Mouse (Mus musculus) kidney, embryonic 14.5 days (tissue): Measurements from ENCODE around the gene Ak7. TPM values are rescaled to one million over a fixed set of nuclear protein-coding genes. Genes with fewer than 3 reads are reported as not detected.
A peak's percentile ranks its signal among the peaks of the same experiment; 100 is the strongest.

Experiments used
- ATAC-seq: fragments of 200-750 bp; cut with Nextera tagmentation; 2 replicates; pipeline ENCODE4 v1.8.0; 2017; ENCODE audit warnings: moderate number of reproducible peaks, mild to moderate bottlenecking, moderate TSS enrichment, moderate library complexity; ENCODE audit not compliant: low FRiP score, low TSS enrichment
- H3K27ac ChIP-seq: fragments of 300-500 bp; sonication (generic); 2 replicates; pipeline ENCODE4 v1.5.1; 2014; ENCODE audit warnings: low read depth, mild to moderate bottlenecking, low read length, moderate library complexity, mixed read lengths
- H3K27me3 ChIP-seq: fragments of 300-500 bp; sonication (generic); 2 replicates; pipeline ENCODE4 v1.6.1; 2014; ENCODE audit warnings: mild to moderate bottlenecking, low read length; ENCODE audit not compliant: control insufficient read depth, insufficient read depth
- H3K36me3 ChIP-seq: fragments of 300-500 bp; sonication (generic); 2 replicates; pipeline ENCODE4 v1.6.1; 2014; ENCODE audit warnings: low read length, mixed read lengths; ENCODE audit not compliant: control insufficient read depth, insufficient read depth
- H3K4me1 ChIP-seq: fragments of 300-500 bp; sonication (generic); 2 replicates; pipeline ENCODE4 v1.6.1; 2014; ENCODE audit warnings: low read length, mixed read lengths; ENCODE audit not compliant: control insufficient read depth, insufficient read depth
- H3K4me2 ChIP-seq: fragments of 300-500 bp; sonication (generic); replicated peaks from 2 replicates; pipeline ENCODE4 v1.6.1; 2014; ENCODE audit warnings: low read depth, mild to moderate bottlenecking, low read length
- H3K4me3 ChIP-seq: fragments of 300-500 bp; sonication (generic); 2 replicates; pipeline ENCODE4 v1.5.1; 2014; ENCODE audit warnings: mild to moderate bottlenecking, low read length
- H3K9ac ChIP-seq: fragments of 300-500 bp; sonication (generic); 2 replicates; pipeline ENCODE4 v1.6.1; 2014; ENCODE audit warnings: low read depth, mild to moderate bottlenecking, low read length, moderate library complexity
- H3K9me3 ChIP-seq: fragments of 300-500 bp; sonication (generic); 2 replicates; pipeline ENCODE4 v1.6.1; 2016; ENCODE audit warnings: low read length; ENCODE audit not compliant: control insufficient read depth
- WGBS: fragments of 180-500 bp; shearing (Covaris S2); extraction: QIAGEN DNeasy Blood & Tissue Kit; methylation state at CpG from one replicate; pipeline ENCODE4 v1.1.7; 2014; 5-methylcytosine and 5-hydroxymethylcytosine counted together
- polyA plus RNA-seq: library from polyadenylated mRNA; unstranded; fragments of >200 nt; fragmentation: Nextera tagmentation; extraction: Ambion mirVana; gene quantifications from 2 replicates; pipeline ENCODE4 v1.2.1, GENCODE M21; 2014

The Ak7 gene
- polyA plus RNA-seq, 1 experiment from 2014 or later: not detected

DNA sequence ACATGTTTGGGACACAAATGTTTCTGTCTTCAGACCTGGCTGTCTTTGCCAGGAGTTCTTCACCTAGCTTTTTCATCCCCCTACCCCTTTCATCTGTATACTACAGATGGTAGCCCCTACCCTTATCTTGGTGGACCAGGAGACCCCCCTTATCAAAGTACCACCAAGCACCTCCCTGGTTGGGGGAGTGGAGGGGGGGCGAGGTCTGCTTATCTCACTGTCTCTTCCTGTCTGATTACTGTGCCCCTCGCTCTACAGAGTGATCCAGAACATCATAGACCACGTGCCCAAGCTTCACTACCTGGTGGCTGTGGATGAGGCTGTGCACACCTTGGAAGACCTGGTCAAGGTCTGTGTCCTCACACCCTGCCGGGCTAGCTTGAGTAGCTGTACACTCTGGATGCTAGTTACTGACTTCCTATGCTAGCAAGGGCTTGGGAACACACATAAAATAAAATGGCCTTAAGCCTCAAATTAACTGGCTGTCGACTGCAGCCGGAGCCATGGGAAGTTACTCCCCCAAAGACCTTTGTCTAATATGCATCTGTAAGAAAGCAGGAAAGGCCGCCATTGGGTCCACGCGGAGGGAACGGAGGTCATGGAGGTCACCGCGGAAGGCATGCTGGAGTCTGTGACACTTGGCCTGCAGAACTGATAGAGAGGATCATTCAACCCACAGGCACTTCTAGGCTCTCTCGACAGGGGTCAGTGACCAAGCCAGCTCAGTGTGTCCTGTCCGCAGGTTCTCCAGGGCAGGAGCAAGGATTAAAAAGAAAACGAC lies 32.7 kb downstream of the Ak7 start:
- Histone ChIP-seq H3K36me3 (no peaks in the 10 kb centered on the region), H3K27ac (no peak overlapping the region), H3K9ac (no peak overlapping the region), H3K4me3 (no peak overlapping the region), H3K4me1 (no peaks in the 10 kb centered on the region), H3K9me3 (no peaks in the 10 kb centered on the region), H3K27me3 (no peaks in the 10 kb centered on the region), H3K4me2 (no peak overlapping the region)
- ATAC-seq: no peak
- 51% methylated on average over 15 of the region's 15 CpGs for WGBS

DNA sequence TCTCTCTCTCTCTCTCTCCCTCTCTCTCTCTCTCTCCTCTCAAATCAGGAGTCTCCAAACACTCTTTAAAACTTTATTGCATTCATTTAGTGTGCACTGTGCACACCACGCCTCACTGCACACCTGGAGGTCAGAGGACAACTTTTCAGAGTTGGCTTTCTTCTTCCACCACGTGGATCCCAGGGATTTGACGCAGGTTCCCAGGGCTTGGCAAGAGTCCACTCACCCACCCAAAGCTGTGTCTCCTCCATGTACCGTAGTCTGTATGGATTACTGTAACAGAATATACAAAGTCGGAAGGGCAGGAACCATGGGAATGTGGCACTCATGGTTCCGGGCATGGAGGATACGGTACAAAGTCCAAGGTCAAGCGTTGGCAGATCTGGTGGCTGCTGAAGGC lies 33.9 kb downstream of the Ak7 start:
- Histone ChIP-seq H3K36me3 (no peaks in the 10 kb centered on the region), H3K4me2 (no peak overlapping the region), H3K9me3 (no peaks in the 10 kb centered on the region), H3K9ac (no peak overlapping the region), H3K27me3 (no peaks in the 10 kb centered on the region), H3K27ac (no peak overlapping the region), H3K4me1 (no peaks in the 10 kb centered on the region), H3K4me3 (no peak overlapping the region)
- no peak for ATAC-seq
- 83% methylated on average over 8 of the region's 8 CpGs for WGBS

DNA sequence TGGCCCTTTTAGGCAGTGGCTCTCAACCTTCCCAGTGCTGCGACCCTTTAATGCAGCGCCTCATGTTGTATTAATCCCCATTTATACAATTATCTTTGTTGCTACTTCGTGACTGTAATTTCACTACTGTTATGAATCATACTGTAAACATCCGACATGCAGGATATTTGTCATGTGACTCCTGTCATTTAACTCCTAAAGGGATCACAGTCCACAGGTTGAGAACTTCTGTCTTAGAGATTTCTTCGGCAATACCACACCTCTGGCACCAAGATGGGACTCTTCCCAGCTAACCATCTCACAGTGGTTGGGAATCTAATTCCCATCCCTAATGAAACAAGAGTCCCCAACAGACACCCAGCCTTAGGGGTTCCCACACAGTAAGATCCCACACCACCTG lies 42.3 kb downstream of the Ak7 start:
- WGBS: 82% methylated on average over 5 of the region's 5 CpGs
- no peak overlapping the region for H3K9ac ChIP-seq
- no peaks in the 10 kb centered on the region; the same call in 1 of the 2 replicates for H3K9me3 ChIP-seq
- no peaks in the 10 kb centered on the region for H3K36me3 ChIP-seq
- no peaks in the 10 kb centered on the region for H3K4me1 ChIP-seq
- H3K4me2 ChIP-seq: no peak overlapping the region
- ATAC-seq: no peak
- no peaks in the 10 kb centered on the region; the same call in 1 of the 2 replicates for H3K27me3 ChIP-seq
- H3K27ac ChIP-seq: no peak overlapping the region
- no peak overlapping the region for H3K4me3 ChIP-seq

DNA sequence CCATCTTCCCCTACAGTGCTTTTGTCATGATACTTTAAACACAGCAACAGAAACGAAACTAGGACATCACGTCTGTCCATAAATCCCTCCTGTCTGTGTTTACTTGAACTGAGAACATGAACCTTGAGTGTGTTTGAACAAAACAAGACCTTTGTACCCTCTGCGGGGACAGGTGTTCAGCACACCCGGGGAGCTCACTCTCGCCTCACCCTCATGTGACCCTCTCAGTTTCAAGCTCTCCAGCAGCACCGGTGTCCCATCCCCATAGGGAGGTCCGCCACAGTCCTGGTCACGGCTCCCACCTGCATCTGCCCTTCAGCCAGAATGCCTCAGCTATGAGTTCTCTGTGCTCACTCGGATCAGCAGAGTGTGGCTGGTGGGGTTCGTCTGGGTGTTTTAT lies 48.0 kb downstream of the Ak7 start:
- H3K27me3 ChIP-seq: no peaks in the 10 kb centered on the region
- no peaks in the 10 kb centered on the region for H3K9me3 ChIP-seq
- ATAC-seq: peak; percentile 55; the same call in 1 of the 2 replicates
- no peak overlapping the region for H3K9ac ChIP-seq
- no peak overlapping the region for H3K27ac ChIP-seq
- no peak overlapping the region for H3K4me3 ChIP-seq
- 60% methylated on average over 10 of the region's 10 CpGs for WGBS
- H3K4me1 ChIP-seq: no peaks in the 10 kb centered on the region
- no peak overlapping the region for H3K4me2 ChIP-seq
- no peaks in the 10 kb centered on the region for H3K36me3 ChIP-seq

DNA sequence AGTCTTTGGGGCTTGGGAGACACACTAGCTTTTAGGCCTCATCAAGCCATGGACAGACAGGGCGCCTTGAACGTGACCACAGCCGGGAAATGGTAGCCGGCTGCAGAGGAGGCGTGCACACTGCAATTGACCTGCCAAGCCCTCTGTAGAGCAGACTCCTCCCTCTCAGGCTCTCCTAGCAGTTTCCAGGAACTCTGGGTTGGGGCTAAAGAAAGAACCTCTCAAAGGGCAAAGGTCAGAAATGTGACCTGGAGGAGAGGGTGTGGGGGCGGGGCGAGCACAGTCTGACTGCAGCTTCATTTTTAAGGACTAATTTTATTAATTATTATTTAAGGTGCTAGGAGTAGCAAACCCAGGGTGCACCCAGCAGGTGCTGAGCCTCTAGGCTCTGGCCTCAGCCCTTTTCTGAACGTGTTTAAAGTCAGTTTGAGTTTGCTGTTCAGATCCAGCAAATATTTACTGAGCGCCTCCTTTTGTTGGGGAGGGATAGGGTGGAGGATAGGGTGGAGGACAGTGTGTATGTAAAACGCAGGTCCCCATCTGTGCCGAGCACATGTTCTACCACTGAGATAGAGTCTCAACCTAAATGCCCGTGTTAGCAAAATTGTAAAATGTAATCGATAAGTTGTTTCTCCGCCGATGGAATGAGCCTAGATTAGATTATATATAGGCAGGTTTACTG lies 52.2 kb downstream of the Ak7 start:
- Histone ChIP-seq H3K4me2 (no peak overlapping the region), H3K9ac (no peak overlapping the region), H3K27me3 (no peaks in the 10 kb centered on the region), H3K9me3 (no peaks in the 10 kb centered on the region), H3K27ac (no peak overlapping the region), H3K36me3 (no peaks in the 10 kb centered on the region), H3K4me1 (no peaks in the 10 kb centered on the region), H3K4me3 (no peak overlapping the region)
- peak; percentile 68; the same call in 1 of the 2 replicates for ATAC-seq
- 47% methylated on average over 15 of the region's 15 CpGs for WGBS

DNA sequence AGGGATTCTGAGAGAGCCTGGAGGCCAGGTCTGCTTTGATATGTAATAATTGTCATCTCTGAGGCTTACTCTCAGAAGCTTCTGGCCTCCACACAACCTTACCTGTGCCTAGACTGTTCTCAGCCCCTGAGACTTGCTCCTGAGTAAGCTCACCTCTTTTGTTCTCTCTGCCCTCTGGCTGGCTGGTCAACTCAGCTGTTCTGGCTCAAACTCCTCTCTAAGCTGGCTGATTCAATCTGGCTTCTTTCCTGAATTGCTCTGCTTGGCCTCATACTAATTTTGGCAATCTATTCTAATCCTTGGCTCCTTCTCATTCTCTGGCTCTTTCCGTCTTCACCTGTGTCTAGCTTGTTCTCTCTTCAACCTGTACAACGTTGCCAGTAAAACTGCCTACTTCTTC lies 53.1 kb downstream of the Ak7 start:
- ATAC-seq: no peak
- no peak overlapping the region for H3K4me3 ChIP-seq
- H3K36me3 ChIP-seq: no peaks in the 10 kb centered on the region
- H3K4me1 ChIP-seq: no peaks in the 10 kb centered on the region
- WGBS: 93% methylated on average over 2 of the region's 2 CpGs
- H3K4me2 ChIP-seq: no peak overlapping the region
- no peak overlapping the region for H3K9ac ChIP-seq
- no peaks in the 10 kb centered on the region for H3K27me3 ChIP-seq
- H3K9me3 ChIP-seq: no peaks in the 10 kb centered on the region
- H3K27ac ChIP-seq: no peak overlapping the region

DNA sequence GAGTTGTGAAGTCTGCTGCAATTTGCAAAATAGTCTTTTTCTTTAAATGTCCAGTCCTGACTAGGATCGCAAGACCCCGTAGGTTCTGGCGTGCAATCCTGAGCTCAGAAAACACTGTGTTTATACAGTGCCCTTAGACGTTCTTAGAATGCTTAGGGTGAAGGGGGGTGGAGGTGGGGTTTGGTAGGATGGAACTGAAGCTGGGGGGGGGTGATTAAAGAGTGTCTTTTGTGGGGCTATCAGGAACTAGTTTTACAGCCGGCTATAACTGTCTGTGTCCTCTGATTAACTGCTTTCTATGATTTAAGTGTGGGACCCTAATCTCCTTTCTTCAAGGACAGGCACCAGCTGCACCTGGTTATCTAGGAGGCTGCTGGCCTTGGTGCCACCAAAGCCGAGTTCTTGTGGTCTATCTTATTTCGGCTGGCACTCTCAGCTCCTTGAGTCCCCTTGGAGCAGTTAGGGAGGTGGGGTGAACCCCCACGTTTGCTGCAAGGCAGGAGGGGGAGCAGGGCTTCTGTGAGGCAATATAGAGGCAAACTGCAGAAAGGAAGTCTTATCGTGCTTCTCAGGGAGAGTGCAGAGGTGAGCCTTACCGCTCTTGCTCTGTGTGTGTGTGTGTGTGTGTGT lies 54.2 kb downstream of the Ak7 start:
- Histone ChIP-seq H3K27ac (no peak overlapping the region), H3K36me3 (no peaks in the 10 kb centered on the region), H3K4me2 (no peak overlapping the region), H3K4me3 (no peak overlapping the region), H3K27me3 (no peaks in the 10 kb centered on the region), H3K4me1 (no peaks in the 10 kb centered on the region), H3K9me3 (no peaks in the 10 kb centered on the region), H3K9ac (no peak overlapping the region)
- ATAC-seq: 0 out of 2 replicates have a peak, but pooled peaks have one; percentile 43
- 20% methylated on average over 10 of the region's 10 CpGs for WGBS

DNA sequence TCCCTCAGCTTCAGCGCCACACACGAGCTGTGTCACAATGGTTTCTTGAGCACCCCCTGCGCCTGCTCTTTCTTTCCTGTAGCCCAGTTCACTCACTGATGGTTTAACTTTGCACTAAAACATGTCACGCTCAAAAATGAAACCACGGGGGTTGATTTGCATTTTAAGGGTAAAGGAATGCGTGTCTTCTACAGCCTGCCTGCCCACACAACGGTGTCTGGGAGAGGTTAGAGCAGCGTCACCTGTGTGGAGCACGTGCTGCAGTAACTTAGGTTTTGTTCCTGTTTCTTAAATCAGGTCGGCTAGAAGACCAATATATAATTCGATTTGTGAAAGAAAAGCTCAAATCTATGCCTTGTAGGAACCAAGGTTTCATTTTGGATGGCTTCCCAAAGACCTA lies 55.4 kb downstream of the Ak7 start:
- Histone ChIP-seq H3K4me3 (no peak overlapping the region), H3K4me1 (0 out of 2 replicates have a peak, but pooled peaks cover under 1% of the 10 kb centered on the region), H3K9me3 (no peaks in the 10 kb centered on the region), H3K27me3 (no peaks in the 10 kb centered on the region), H3K9ac (no peak overlapping the region), H3K27ac (no peak overlapping the region), H3K36me3 (no peaks in the 10 kb centered on the region), H3K4me2 (no peak overlapping the region)
- 71% methylated on average over 11 of the region's 11 CpGs for WGBS
- no peak for ATAC-seq

DNA sequence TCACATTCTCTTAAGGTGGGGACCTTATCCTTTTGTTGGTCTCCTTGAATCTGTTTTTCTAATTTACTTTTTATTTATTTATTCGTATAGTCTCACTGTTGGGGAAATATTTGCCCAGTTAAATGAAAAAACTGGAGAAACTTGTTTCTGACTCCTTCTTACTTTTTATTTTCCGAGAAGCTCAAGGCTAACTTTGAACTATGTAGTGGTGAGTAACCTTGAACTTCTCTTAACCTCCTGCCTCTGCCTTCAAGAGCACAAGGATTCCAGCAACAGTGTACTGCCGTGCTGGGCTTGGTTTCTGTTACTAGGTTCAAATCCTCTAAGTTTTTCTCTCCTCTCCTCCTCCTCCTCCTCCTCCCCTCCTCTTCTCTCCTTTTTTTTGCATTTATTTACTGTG lies 55.9 kb downstream of the Ak7 start:
- Histone ChIP-seq H3K4me3 (no peak overlapping the region), H3K9ac (no peak overlapping the region), H3K4me1 (peaks cover 3% of the 10 kb centered on the region; the same call in 1 of the 2 replicates), H3K4me2 (no peak overlapping the region), H3K27ac (no peak overlapping the region), H3K27me3 (no peaks in the 10 kb centered on the region), H3K9me3 (no peaks in the 10 kb centered on the region), H3K36me3 (no peaks in the 10 kb centered on the region)
- whole genome bisulfite sequencing: 59% methylated on average over 3 of the region's 3 CpGs
- ATAC-seq: no peak
